Comparison of ENCODE assay signal across 1 mouse cellular context in genomic region chr14:7992158-7992557, GRCm38 (mm10).
TF ChIP-seq lines count a peak whose summit lies in the region.

No protein-coding gene starts in this region.

TF ChIP-seq in CH12.LX, 34 proteins besides CTCF, POLR2A, EP300 and RAD21:
- TF ChIP-seq MYC (IDR thresholded peaks at IDR 0.05; ENCODE audit: low read depth, low read length), result peak; percentile 71
- no peak for TF ChIP-seq ZKSCAN1 (IDR thresholded peaks at IDR 0.05; ENCODE audit: borderline replicate concordance, low read depth, low read length)
- TF ChIP-seq KAT2A (IDR thresholded peaks at IDR 0.05; ENCODE audit: insufficient replicate concordance, low read length), result no peak
- peak; percentile 77 for TF ChIP-seq MAX (IDR thresholded peaks at IDR 0.05; ENCODE audit: low read length)
